Mouse (Mus musculus): Measurements from ENCODE around the gene Zfp62. TPM values are rescaled to one million over a fixed set of nuclear protein-coding genes. Genes with fewer than 3 reads are reported as not detected.
"Not testable (repeated sequence)": the region's sequence is repeated elsewhere in the genome, so short reads cannot be mapped to it uniquely, and the experiment has no call there.

The Zfp62 gene
- polyA plus RNA-seq (2012; ENCODE audit: insufficient read depth, low replicate concordance): 1.5 TPM in 1 of 2 replicates, not detected in the other

GRCm38 (mm10) chr11:49203129-49203768 lies at the start of gene Zfp62:
Zfp62 (plus strand) TSS chr11:49203292.
- Histone ChIP-seq H3K36me3 (replicated peaks; ENCODE audit: low read length) (peaks cover 31% of the 10 kb centered on the region), H3K9me3 (no peaks in the 10 kb centered on the region), H3K4me1 (peaks cover 53% of the 10 kb centered on the region), H3K4me3 (replicated peaks) (peak within 1 kb of the TSS; percentile 93), H3K27me3 (replicated peaks) (no peaks in the 10 kb centered on the region)
- TF ChIP-seq FLI1 (IDR thresholded peaks at IDR 0.05; ENCODE audit: low read length) (no peak), GATA1 (IDR thresholded peaks at IDR 0.05; ENCODE audit: borderline replicate concordance, low read length) (no peak)

GRCm38 (mm10) chr11:49154077-49154476 lies 49.0 kb upstream of the Zfp62 start, which contains the start of gene Olfr1394:
Olfr1394 (plus strand) TSS chr11:49154377.
- TF ChIP-seq FLI1 (IDR thresholded peaks at IDR 0.05; ENCODE audit: low read length): no peak
- no peak for TF ChIP-seq GATA1 (IDR thresholded peaks at IDR 0.05; ENCODE audit: borderline replicate concordance, low read length)
- Histone ChIP-seq H3K4me3 (replicated peaks) (no peak within 1 kb of the TSS), H3K27me3 (replicated peaks) (no peaks in the 10 kb centered on the region), H3K4me1 (peaks cover 25% of the 10 kb centered on the region), H3K9me3 (no peaks in the 10 kb centered on the region), H3K36me3 (replicated peaks; ENCODE audit: low read length) (no peaks in the 10 kb centered on the region)

- Histone ChIP-seq H3K4me3 (replicated peaks) (no peak overlapping the region), H3K4me1 (peaks cover 23% of the 10 kb centered on the region), H3K9me3 (0 out of 2 replicates have a peak, but pooled peaks cover 3% of the 10 kb centered on the region)
Observed at GRCm38 (mm10) chr11:49156821-49157814, 46.0 kb upstream of the Zfp62 start.

GRCm38 (mm10) chr11:49168839-49169611 lies 34.1 kb upstream of the Zfp62 start:
- Histone ChIP-seq H3K9me3 (peaks cover 40% of the 10 kb centered on the region), H3K4me1 (peaks cover 53% of the 10 kb centered on the region), H3K4me3 (replicated peaks) (peak overlapping the region; percentile 82), H3K27me3 (replicated peaks) (no peaks in the 10 kb centered on the region), H3K36me3 (replicated peaks; ENCODE audit: low read length) (peaks cover 59% of the 10 kb centered on the region)
- TF ChIP-seq FLI1 (IDR thresholded peaks at IDR 0.05; ENCODE audit: low read length) (no peak), GATA1 (IDR thresholded peaks at IDR 0.05; ENCODE audit: borderline replicate concordance, low read length) (no peak)

More at GRCm38 (mm10) chr11:49156821-49157814, 46.0 kb upstream of the Zfp62 start:
- peaks cover 4% of the 10 kb centered on the region for H3K27me3 ChIP-seq (replicated peaks)
- no peak for TF ChIP-seq FLI1 (IDR thresholded peaks at IDR 0.05; ENCODE audit: low read length)
- no peak for TF ChIP-seq GATA1 (IDR thresholded peaks at IDR 0.05; ENCODE audit: borderline replicate concordance, low read length)
- H3K36me3 ChIP-seq (replicated peaks; ENCODE audit: low read length): no peaks in the 10 kb centered on the region

GRCm38 (mm10) chr11:49170576-49170975 lies 32.5 kb upstream of the Zfp62 start:
- Histone ChIP-seq H3K4me3 (replicated peaks) (peak overlapping the region; percentile 64), H3K4me1 (peaks cover 69% of the 10 kb centered on the region), H3K27me3 (replicated peaks) (no peaks in the 10 kb centered on the region), H3K36me3 (replicated peaks; ENCODE audit: low read length) (peaks cover 49% of the 10 kb centered on the region), H3K9me3 (peaks cover 38% of the 10 kb centered on the region)
- TF ChIP-seq FLI1 (IDR thresholded peaks at IDR 0.05; ENCODE audit: low read length) (no peak), GATA1 (IDR thresholded peaks at IDR 0.05; ENCODE audit: borderline replicate concordance, low read length) (0 out of 3 replicates have a peak, but pooled peaks have one; percentile 48)

- H3K27me3 ChIP-seq (replicated peaks): no peaks in the 10 kb centered on the region
- peaks cover 5% of the 10 kb centered on the region; the same call in 1 of the 2 replicates for H3K9me3 ChIP-seq
- TF ChIP-seq FLI1 (IDR thresholded peaks at IDR 0.05; ENCODE audit: low read length) (no peak), GATA1 (IDR thresholded peaks at IDR 0.05; ENCODE audit: borderline replicate concordance, low read length) (no peak)
- H3K36me3 ChIP-seq (replicated peaks; ENCODE audit: low read length): peaks cover 16% of the 10 kb centered on the region
- peaks cover 69% of the 10 kb centered on the region for H3K4me1 ChIP-seq
- peak overlapping the region; percentile 87 for H3K4me3 ChIP-seq (replicated peaks)
Observed at GRCm38 (mm10) chr11:49175345-49175744, 27.7 kb upstream of the Zfp62 start.

- not testable (repeated sequence) for H3K9me3 ChIP-seq; H3K27me3 ChIP-seq (replicated peaks)
- Histone ChIP-seq H3K36me3 (replicated peaks; ENCODE audit: low read length) (peaks cover 15% of the 10 kb centered on the region), H3K4me1 (peaks cover 62% of the 10 kb centered on the region), H3K4me3 (replicated peaks) (peak overlapping the region; percentile 87)
Observed at GRCm38 (mm10) chr11:49176047-49176779, 26.9 kb upstream of the Zfp62 start.

GRCm38 (mm10) chr11:49183172-49183571 lies 19.9 kb upstream of the Zfp62 start:
- Histone ChIP-seq H3K9me3 (no peaks in the 10 kb centered on the region), H3K27me3 (replicated peaks) (no peaks in the 10 kb centered on the region), H3K36me3 (replicated peaks; ENCODE audit: low read length) (peaks cover 3% of the 10 kb centered on the region), H3K4me1 (peaks cover 53% of the 10 kb centered on the region), H3K4me3 (replicated peaks) (no peak overlapping the region)
- TF ChIP-seq GATA1 (IDR thresholded peaks at IDR 0.05; ENCODE audit: borderline replicate concordance, low read length) (no peak), FLI1 (IDR thresholded peaks at IDR 0.05; ENCODE audit: low read length) (no peak)

- no peaks in the 10 kb centered on the region for H3K36me3 ChIP-seq (replicated peaks; ENCODE audit: low read length)
- TF ChIP-seq FLI1 (IDR thresholded peaks at IDR 0.05; ENCODE audit: low read length) (no peak), GATA1 (IDR thresholded peaks at IDR 0.05; ENCODE audit: borderline replicate concordance, low read length) (no peak)
- no peak overlapping the region for H3K4me3 ChIP-seq (replicated peaks)
Observed at GRCm38 (mm10) chr11:49186452-49186851, 16.6 kb upstream of the Zfp62 start.

More at GRCm38 (mm10) chr11:49186452-49186851, 16.6 kb upstream of the Zfp62 start:
- H3K4me1 ChIP-seq: peaks cover 65% of the 10 kb centered on the region
- no peaks in the 10 kb centered on the region for H3K27me3 ChIP-seq (replicated peaks)
- H3K9me3 ChIP-seq: no peaks in the 10 kb centered on the region
